ENCODE assay signal across 8 mouse cellular contexts in the genomic region with DNA sequence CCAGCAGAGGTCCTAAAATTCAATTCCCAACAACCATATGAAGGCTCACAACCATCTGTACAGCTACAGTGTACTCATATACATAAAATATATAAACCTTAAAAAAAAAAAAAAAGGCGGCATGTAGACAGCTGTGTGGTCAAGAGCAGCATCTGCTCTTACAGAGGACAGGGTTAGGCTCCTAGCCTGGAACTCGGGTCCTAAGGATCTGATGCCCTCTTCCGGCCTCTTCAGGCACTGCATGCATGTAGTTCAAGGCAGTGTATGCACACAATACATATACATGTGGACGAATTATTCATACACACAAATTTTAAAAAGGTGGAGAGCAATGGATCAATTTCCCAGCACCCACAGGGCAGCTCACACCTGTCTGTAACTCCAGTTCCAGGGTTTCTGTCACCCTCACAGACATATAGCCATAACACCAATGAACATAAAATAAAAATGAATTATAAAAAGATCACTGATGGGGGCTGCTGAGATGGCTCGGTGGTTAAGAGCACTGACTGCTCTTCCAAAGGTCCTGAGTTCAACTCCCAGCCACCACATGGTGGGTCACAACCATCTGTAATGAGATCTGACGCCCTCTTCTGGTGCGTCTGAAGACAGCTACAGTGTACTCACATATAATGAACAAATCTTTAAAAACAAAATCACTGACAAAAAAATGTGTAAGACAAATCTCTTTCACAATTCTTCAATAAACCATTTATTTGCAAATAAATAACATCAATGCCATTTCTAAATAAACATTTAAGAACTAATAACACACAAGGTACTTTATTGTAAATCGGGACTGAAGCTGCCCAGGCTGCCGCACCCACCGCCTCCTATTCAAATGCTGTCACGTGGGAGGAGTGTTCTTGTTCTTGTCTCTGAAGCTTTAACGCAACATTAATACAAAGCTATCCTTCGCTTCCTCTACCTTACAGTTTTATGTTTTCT. TPM values are rescaled to one million over a fixed set of nuclear protein-coding genes. Genes with fewer than 3 reads are reported as not detected.
DNase-seq lines count a peak whose midpoint lies in the region; ATAC-seq lines count a peak whose summit lies in the region.

No protein-coding gene starts in this region.

- WGBS in intestine, embryonic 16.5 days = 85% methylated on average over 13 of the region's 13 CpGs

- H3K36me3 ChIP-seq in intestine, embryonic 16.5 days (ENCODE audit: control insufficient read depth, insufficient read depth, low read length) = peaks cover 17% of the 10 kb centered on the region

- no peaks in the 10 kb centered on the region for H3K27me3 ChIP-seq in intestine, embryonic 16.5 days (replicated peaks; ENCODE audit: control insufficient read depth, insufficient read depth, low read length)

- H3K4me3 ChIP-seq in intestine, embryonic 16.5 days (ENCODE audit: low read length) = no peak overlapping the region

- peak; percentile 44 for DNase-seq in adrenal gland, postnatal 10 days
- DNase-seq in adrenal gland, adult 18-20 months (ENCODE audit: low spot score in 2 of 2) = no peak
- peak; percentile 72 for DNase-seq in 416B (ENCODE audit: low read depth)
- peak; percentile 35 for DNase-seq in c-Kit-positive CD71-positive TER-119-positive erythroid progenitor cells, embryonic 14.5 days (ENCODE audit: low spot score)
- DNase-seq in lung, postnatal 25 days (ENCODE audit: low spot score) = peak; percentile 26
- DNase-seq in frontal cortex, postnatal 36 days (ENCODE audit: low spot score in 2 of 2) = no peak
- no peak for DNase-seq in urinary bladder, postnatal 36 days (ENCODE audit: low spot score in 2 of 2)

- H3K9me3 ChIP-seq in intestine, embryonic 16.5 days (ENCODE audit: control insufficient read depth, low read length) = no peaks in the 10 kb centered on the region

- H3K9ac ChIP-seq in intestine, embryonic 16.5 days (ENCODE audit: low read depth, low read length) = no peak overlapping the region

- ATAC-seq in intestine, embryonic 16.5 days = peak; percentile 77

- no peaks in the 10 kb centered on the region for H3K4me1 ChIP-seq in intestine, embryonic 16.5 days (ENCODE audit: control insufficient read depth, insufficient read depth, low read length)

- no peak overlapping the region for H3K4me2 ChIP-seq in intestine, embryonic 16.5 days (ENCODE audit: low read depth, low read length)

- H3K27ac ChIP-seq in intestine, embryonic 16.5 days (ENCODE audit: low read length) = no peak overlapping the region

RNA-seq across cellular contexts. Expression of gene Mdm2, which starts 22.1 kb away (rescaled TPM):
- total RNA-seq in adrenal gland, postnatal 10 days (2021) = 10 to 100 TPM; 41.1 to 46.2 TPM
- total RNA-seq in adrenal gland, adult 18-20 months (2021) = 10 to 100 TPM; 48.2 to 54.8 TPM
- 30.8 and 32.4 TPM in 2 replicates for polyA plus RNA-seq in intestine, embryonic 16.5 days (2015; fragmentation: Nextera tagmentation; extraction: Ambion mirVana)

RNA-seq across cellular contexts. Expression of gene Slc35e3, which starts 57.7 kb away (rescaled TPM):
- total RNA-seq in adrenal gland, postnatal 10 days (2021) = 10 to 100 TPM; 10.5 to 14.4 TPM
- 10 to 100 TPM; 13.1 to 15.0 TPM for total RNA-seq in adrenal gland, adult 18-20 months (2021)
- polyA plus RNA-seq in intestine, embryonic 16.5 days (2015; fragmentation: Nextera tagmentation; extraction: Ambion mirVana) = 8.5 and 10.1 TPM in 2 replicates

RNA-seq across cellular contexts. Expression of gene Cpm, which starts 59.2 kb away (rescaled TPM):
- 10 to 100 TPM; 18.5 to 19.1 TPM for total RNA-seq in adrenal gland, postnatal 10 days (2021)
- total RNA-seq in adrenal gland, adult 18-20 months (2021) = 10 to 100 TPM; 20.3 to 33.2 TPM
- polyA plus RNA-seq in intestine, embryonic 16.5 days (2015; fragmentation: Nextera tagmentation; extraction: Ambion mirVana) = 47.7 and 51.8 TPM in 2 replicates

Comparison
In these comparisons a context has a peak if more than half of its experiments do, and no peak if none do; other contexts are left out.
1. DNase-seq: peak in adrenal gland, postnatal 10 days (single experiment), 416B (single experiment), c-Kit-positive CD71-positive TER-119-positive erythroid progenitor cells, embryonic 14.5 days (single experiment) and lung, postnatal 25 days (single experiment); none in adrenal gland, adult 18-20 months (0 of 2), frontal cortex, postnatal 36 days (0 of 2) and urinary bladder, postnatal 36 days (0 of 2).